Mouse (Mus musculus): ENCODE measurements around the gene Loxl4. TPM values are rescaled to one million over a fixed set of nuclear protein-coding genes. Genes with fewer than 3 reads are reported as not detected.

The Loxl4 gene
- 0.18 and 0.27 TPM in 2 replicates for polyA plus RNA-seq (2016; fragmentation: Nextera tagmentation; extraction: Ambion mirVana)

DNA sequence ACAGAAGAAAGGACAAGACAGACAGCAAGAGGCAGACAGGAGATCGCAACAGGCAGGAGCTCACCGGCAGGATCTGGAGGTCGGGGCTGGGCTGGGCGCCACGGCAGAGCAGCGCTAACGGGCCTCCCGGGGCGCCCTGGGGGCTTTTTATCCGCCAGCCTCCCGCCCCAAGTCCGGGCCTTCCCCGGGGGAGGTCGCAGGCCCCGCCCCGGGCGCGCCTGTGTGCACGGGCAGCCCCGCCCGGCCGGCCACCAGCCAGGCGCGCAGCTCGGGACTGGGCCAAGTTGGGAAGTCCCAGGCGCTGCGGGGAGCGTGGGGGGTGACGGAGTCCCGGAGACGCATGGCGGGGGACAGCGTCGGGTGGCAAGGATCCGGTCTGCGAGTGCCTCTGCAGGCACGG is at the start of gene Loxl4:
TSS of gene Loxl4 (minus strand) at position 160 of the 400 bp plus-strand sequence.
- H3K27ac ChIP-seq (ENCODE audit: poor library complexity, severe bottlenecking): no peak within 1 kb of the TSS
- peak within 1 kb of the TSS; percentile 33; the same call in 1 of the 2 replicates for H3K9ac ChIP-seq
- peak within 1 kb of the TSS; percentile 52 for H3K4me3 ChIP-seq
- H3K27me3 ChIP-seq (replicated peaks): peaks cover 41% of the 10 kb centered on the region
- H3K36me3 ChIP-seq: no peaks in the 10 kb centered on the region
- peak within 1 kb of the TSS; percentile 78 for H3K4me2 ChIP-seq
- ATAC-seq (ENCODE audit: insufficient number of reproducible peaks, low FRiP score): peak; percentile 74; the same call in 1 of the 2 replicates
- H3K4me1 ChIP-seq (replicated peaks): peaks cover 16% of the 10 kb centered on the region
- WGBS: under 1% methylated on average over 37 of the region's 37 CpGs
- H3K9me3 ChIP-seq (replicated peaks): no peaks in the 10 kb centered on the region

DNA sequence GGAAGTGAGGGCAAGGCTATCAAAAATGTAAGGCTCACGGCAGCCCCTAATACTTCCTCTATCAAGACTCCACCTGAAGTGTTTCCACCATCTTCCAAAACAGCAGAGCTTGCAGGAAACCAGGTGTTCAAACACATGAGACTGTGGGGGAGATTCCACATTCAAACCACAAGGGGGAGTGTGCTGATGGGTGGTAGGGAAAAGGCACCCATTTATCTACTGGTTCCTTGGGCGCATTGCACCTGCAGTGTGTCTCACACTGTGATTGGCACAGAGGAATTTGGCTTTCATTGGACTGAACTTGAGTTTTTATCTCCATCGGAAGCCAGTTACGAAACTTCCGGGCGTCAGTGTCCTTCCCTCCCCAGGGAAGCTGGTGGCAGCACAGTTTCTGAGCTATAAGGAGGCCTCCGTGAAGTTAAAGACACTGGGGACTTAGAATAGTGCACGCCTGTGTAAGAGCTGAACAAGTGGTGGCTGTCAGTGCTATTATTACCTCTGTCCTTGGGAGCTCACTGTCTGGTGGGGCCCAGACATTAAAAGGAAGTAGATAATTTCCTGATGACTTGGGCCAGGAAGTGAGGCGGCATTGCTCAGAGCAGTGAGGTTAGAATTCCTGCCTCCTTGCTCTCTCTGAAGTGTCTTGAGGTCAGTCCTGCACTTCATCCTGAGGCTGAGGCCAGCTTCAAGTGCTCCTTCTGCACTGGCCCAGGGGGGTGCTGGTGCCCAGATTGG is 49.0 kb upstream of the Loxl4 start:
- Histone ChIP-seq H3K4me3 (no peak overlapping the region), H3K27me3 (replicated peaks) (peaks cover 4% of the 10 kb centered on the region; the same call in 1 of the 2 replicates), H3K4me1 (replicated peaks) (peaks cover 26% of the 10 kb centered on the region), H3K36me3 (no peaks in the 10 kb centered on the region), H3K9me3 (replicated peaks) (no peaks in the 10 kb centered on the region), H3K9ac (no peak overlapping the region), H3K4me2 (peak overlapping the region; percentile 4; the same call in 1 of the 2 replicates), H3K27ac (ENCODE audit: poor library complexity, severe bottlenecking) (peak overlapping the region; percentile 45)
- ATAC-seq (ENCODE audit: insufficient number of reproducible peaks, low FRiP score): peak; percentile 54; the same call in 1 of the 2 replicates
- WGBS: 35% methylated on average over 9 of the region's 9 CpGs

DNA sequence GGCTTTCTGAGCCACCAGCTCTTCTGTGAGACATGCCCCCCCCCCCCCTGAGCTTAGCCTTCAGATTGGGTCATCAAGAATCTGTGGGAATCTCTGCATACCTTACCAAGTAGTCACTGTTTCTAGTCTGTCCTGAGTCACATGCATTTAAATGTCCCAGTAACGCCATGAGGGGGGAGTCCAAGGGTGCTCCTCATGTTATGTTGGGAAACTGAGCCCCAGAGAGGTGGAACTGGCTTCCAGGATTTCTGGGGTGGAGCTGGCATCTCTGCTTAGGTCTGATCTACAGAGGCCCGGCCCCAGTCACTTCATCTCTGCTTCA is 47.6 kb upstream of the Loxl4 start:
- Histone ChIP-seq H3K4me2 (no peak overlapping the region), H3K9ac (no peak overlapping the region), H3K27me3 (replicated peaks) (peaks cover 10% of the 10 kb centered on the region), H3K4me1 (replicated peaks) (peaks cover 26% of the 10 kb centered on the region), H3K36me3 (no peaks in the 10 kb centered on the region), H3K4me3 (no peak overlapping the region), H3K27ac (ENCODE audit: poor library complexity, severe bottlenecking) (no peak overlapping the region), H3K9me3 (replicated peaks) (no peaks in the 10 kb centered on the region)
- ATAC-seq (ENCODE audit: insufficient number of reproducible peaks, low FRiP score): no peak
- WGBS: 85% methylated on average over 2 of the region's 2 CpGs

DNA sequence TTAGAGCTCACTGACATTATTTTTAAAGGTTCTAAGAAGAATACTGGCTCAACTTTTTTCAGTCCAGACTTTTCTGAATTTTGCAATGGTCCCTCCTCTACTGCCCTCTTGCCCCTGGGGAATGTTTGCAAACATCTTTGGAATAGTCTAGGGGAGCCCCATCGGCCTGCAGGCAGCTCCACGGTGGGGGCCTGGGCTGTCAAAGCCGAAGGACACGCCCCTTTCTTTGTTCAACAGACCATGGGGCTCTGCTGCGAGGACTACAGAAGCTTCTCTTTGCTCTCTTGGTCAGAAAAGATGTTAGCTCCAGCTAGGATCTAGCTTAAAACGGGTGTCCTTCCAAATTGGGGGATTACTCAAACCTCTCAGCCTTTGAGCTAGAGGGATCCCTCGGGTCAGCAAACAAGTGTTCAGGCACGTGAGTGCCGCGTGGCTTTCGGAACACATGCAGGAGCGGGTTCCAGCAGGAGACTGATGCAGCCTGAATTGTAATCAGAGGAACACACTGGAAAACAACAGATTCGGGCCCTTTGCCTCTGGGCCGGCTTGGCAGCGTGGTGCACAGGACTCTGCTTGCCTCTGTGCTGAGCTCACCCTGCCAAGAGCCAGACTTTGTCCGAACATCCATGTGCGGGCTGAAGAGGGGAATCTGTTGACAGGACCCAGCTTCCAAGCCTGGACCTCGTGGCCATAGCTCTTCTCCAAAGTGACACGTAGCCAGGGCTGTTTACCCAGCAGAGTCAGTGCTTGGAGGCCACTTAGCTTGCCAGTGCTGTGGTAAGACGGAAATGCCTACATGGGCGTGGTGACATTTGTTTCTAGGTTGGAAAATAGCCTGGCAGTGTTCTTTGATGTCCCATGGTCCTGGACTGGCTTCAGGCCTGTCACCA is 47.0 kb upstream of the Loxl4 start:
- Histone ChIP-seq H3K9ac (no peak overlapping the region), H3K27ac (ENCODE audit: poor library complexity, severe bottlenecking) (no peak overlapping the region), H3K4me2 (no peak overlapping the region), H3K4me1 (replicated peaks) (peaks cover 26% of the 10 kb centered on the region), H3K4me3 (no peak overlapping the region), H3K9me3 (replicated peaks) (no peaks in the 10 kb centered on the region), H3K36me3 (no peaks in the 10 kb centered on the region), H3K27me3 (replicated peaks) (peaks cover 10% of the 10 kb centered on the region)
- WGBS: 60% methylated on average over 21 of the region's 21 CpGs
- no peak for ATAC-seq (ENCODE audit: insufficient number of reproducible peaks, low FRiP score)

DNA sequence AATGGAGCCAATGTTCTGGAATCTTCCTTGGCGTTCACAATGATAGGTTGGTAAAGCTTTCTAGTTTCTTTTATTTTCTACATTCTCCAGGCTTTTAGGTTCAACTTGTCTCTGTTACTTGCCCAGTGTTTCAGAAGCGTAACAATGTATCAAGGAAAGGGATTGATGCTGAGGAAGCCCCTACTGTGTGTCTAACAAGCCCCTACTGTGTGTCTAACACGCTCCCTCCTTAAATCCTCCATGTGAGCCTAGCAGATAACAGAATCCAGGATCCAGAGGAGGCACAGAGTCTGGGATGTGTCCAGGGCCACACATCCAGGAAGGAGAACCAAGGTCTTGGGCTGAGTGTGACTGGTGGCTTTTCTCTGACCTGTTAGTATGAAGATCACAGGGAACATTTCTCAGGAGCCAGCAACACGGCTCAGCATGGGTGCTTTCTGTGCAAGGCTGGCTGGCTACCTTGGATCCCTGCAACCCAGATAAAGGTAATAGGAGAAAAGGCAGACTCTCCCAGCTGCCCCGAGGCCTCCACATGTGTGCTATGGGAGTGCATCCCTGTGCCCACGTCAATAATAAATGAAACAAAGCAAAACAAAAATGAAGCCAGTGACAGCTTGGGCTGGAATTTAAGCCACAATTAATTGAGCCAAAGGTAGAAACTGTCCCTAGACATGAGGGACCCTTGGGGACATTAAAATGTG is 46.0 kb upstream of the Loxl4 start:
- Histone ChIP-seq H3K27ac (ENCODE audit: poor library complexity, severe bottlenecking) (no peak overlapping the region), H3K27me3 (replicated peaks) (peaks cover 10% of the 10 kb centered on the region), H3K9me3 (replicated peaks) (no peaks in the 10 kb centered on the region), H3K36me3 (no peaks in the 10 kb centered on the region), H3K4me2 (no peak overlapping the region), H3K4me3 (no peak overlapping the region), H3K9ac (no peak overlapping the region), H3K4me1 (replicated peaks) (peaks cover 26% of the 10 kb centered on the region)
- WGBS: 71% methylated on average over 6 of the region's 6 CpGs
- no peak for ATAC-seq (ENCODE audit: insufficient number of reproducible peaks, low FRiP score)

DNA sequence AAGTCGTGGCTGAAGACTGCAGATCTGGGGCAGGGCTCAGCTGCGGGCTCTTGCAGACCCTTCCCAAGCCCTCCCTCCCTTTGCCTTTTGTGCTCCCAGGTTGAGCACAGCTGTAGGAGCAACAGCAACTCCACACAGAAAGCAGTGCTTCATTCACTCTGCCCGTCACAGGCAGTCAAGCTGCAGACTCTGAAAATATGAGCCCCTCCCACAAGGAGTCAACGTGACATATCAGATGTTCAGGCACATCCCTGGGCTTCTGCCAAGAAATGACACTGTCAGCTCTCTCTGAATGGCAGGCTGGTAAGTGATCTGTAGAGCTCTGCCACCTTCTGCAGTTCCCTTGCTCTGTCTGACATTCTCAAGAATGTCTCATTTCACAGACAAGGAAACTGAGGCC is 45.2 kb upstream of the Loxl4 start:
- Histone ChIP-seq H3K9ac (no peak overlapping the region), H3K4me3 (no peak overlapping the region), H3K27me3 (replicated peaks) (peaks cover 10% of the 10 kb centered on the region), H3K27ac (ENCODE audit: poor library complexity, severe bottlenecking) (no peak overlapping the region), H3K36me3 (no peaks in the 10 kb centered on the region), H3K4me2 (no peak overlapping the region), H3K4me1 (replicated peaks) (peaks cover 34% of the 10 kb centered on the region), H3K9me3 (replicated peaks) (no peaks in the 10 kb centered on the region)
- ATAC-seq (ENCODE audit: insufficient number of reproducible peaks, low FRiP score): no peak
- 45% methylated on average over 4 of the region's 4 CpGs for WGBS

DNA sequence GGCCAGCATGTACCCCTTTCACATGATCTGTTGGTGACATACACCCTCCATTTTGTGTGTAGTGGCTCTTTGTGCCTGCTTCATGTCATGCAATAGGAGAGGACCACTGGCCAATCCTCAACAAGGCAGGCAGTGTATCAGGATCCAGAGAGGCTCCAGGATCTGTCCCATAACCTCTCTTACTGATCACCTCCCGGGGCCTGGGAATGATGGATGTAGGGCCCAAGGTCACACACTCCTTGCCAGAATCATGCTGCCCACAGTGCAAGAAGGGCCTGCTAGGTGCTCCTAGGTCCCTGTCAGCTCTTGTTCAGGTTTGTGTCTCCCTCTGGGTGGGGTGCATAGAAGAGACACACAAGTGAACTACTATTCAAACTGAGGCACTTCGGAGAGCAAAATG is 44.7 kb upstream of the Loxl4 start:
- no peak overlapping the region for H3K27ac ChIP-seq (ENCODE audit: poor library complexity, severe bottlenecking)
- H3K4me2 ChIP-seq: no peak overlapping the region
- H3K4me3 ChIP-seq: no peak overlapping the region
- H3K9ac ChIP-seq: no peak overlapping the region
- ATAC-seq (ENCODE audit: insufficient number of reproducible peaks, low FRiP score): no peak
- H3K4me1 ChIP-seq (replicated peaks): peaks cover 32% of the 10 kb centered on the region
- no peaks in the 10 kb centered on the region for H3K36me3 ChIP-seq
- H3K27me3 ChIP-seq (replicated peaks): peaks cover 10% of the 10 kb centered on the region
- no peaks in the 10 kb centered on the region for H3K9me3 ChIP-seq (replicated peaks)
- WGBS: 82% methylated on average over 2 of the region's 2 CpGs

DNA sequence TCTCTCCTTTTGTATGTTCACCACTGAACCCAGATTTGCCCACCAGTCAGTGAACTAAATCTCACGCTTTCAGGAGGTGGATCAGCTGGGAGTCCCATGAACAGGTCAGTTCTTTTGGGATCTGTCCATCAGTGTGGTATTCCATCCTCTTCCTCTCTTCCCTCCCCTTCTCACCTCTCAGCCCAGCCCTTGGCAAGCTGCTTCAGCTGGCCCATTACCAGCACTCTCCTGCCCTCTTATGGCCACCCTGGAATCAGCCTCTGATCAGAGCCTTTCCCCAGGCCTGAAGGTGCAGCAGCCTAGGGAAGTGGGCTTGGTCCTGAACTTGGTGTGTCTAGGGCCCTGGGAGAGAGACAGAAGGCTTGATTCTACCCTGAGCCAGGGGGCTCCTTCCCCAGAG is 42.4 kb upstream of the Loxl4 start:
- no peaks in the 10 kb centered on the region for H3K36me3 ChIP-seq
- peak; percentile 25; the same call in 1 of the 2 replicates for ATAC-seq (ENCODE audit: insufficient number of reproducible peaks, low FRiP score)
- H3K4me2 ChIP-seq: no peak overlapping the region
- H3K4me3 ChIP-seq: no peak overlapping the region
- no peaks in the 10 kb centered on the region; the same call in 1 of the 2 replicates for H3K9me3 ChIP-seq (replicated peaks)
- no peak overlapping the region for H3K9ac ChIP-seq
- peaks cover 10% of the 10 kb centered on the region for H3K27me3 ChIP-seq (replicated peaks)
- H3K27ac ChIP-seq (ENCODE audit: poor library complexity, severe bottlenecking): no peak overlapping the region
- 22% methylated on average over 1 of the region's 1 CpGs for WGBS
- H3K4me1 ChIP-seq (replicated peaks): peaks cover 15% of the 10 kb centered on the region

DNA sequence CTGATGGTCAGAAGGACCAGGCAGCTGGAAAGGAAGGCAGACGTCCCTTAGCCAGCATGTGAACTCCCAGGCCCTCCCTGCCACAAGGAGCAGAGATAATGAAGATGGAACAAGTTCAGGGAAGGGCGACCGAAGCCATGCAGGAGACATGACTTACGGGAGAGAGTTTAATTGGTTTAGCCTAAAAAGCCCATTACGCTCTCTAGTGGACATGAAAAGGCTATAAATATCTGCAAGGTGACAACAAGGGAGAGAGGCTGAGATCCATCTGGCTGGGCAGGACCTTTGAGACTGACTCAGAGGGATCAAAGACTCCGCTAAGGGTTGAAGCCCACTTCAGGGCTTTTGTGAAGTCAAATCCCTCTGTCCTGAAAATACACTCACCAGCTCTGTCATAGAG is 40.5 kb upstream of the Loxl4 start:
- H3K27me3 ChIP-seq (replicated peaks): peaks cover 6% of the 10 kb centered on the region
- no peak overlapping the region for H3K9ac ChIP-seq
- H3K4me3 ChIP-seq: no peak overlapping the region
- H3K9me3 ChIP-seq (replicated peaks): no peaks in the 10 kb centered on the region; the same call in 1 of the 2 replicates
- no peak for ATAC-seq (ENCODE audit: insufficient number of reproducible peaks, low FRiP score)
- peaks cover 8% of the 10 kb centered on the region for H3K4me1 ChIP-seq (replicated peaks)
- 24% methylated on average over 6 of the region's 6 CpGs for WGBS
- no peaks in the 10 kb centered on the region for H3K36me3 ChIP-seq
- H3K27ac ChIP-seq (ENCODE audit: poor library complexity, severe bottlenecking): no peak overlapping the region
- H3K4me2 ChIP-seq: no peak overlapping the region

DNA sequence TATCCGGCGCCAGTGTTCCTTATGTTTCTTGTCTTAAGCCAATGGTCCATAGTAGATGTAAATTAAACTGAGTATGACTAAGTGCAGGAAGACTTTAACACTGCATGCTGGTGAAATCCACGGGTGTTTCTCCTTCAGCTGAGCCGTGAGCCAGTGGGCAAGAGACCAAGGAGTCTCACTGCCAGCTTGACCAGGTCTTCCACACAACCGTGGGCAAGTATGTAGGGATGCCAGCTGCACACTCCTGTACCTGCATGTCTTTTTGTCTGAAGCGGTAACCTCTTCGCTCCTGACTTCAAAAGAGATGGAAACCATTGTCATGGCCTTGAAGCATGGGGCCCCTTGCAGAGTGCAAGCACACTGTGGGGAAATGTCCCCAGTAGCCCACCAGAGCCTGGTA is 39.8 kb upstream of the Loxl4 start:
- Histone ChIP-seq H3K9ac (no peak overlapping the region), H3K27ac (ENCODE audit: poor library complexity, severe bottlenecking) (no peak overlapping the region), H3K4me2 (no peak overlapping the region), H3K9me3 (replicated peaks) (no peaks in the 10 kb centered on the region; the same call in 1 of the 2 replicates), H3K4me1 (replicated peaks) (peaks cover 8% of the 10 kb centered on the region), H3K36me3 (no peaks in the 10 kb centered on the region), H3K4me3 (no peak overlapping the region), H3K27me3 (replicated peaks) (peaks cover 6% of the 10 kb centered on the region)
- 81% methylated on average over 7 of the region's 7 CpGs for WGBS
- no peak for ATAC-seq (ENCODE audit: insufficient number of reproducible peaks, low FRiP score)

DNA sequence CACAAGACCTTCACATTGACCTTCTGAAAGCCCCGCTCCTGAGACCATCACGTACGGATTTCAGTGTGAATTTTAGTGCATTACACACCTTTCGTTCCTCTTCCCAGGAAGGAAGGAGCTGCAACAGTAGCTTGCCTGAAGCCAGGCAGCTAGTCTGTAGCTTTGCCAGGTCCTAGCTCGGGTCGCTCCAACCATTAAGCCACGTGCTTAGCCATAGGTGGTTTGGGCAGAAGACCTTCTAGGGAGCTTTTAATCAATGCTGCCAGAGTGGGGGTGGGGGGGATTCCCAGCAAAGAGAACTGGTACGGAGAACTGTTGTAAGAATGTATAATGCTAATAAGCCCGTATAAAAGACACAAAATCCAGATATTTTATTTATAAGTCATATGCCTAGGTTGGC is 27.6 kb upstream of the Loxl4 start:
- H3K4me3 ChIP-seq: no peak overlapping the region
- no peak for ATAC-seq (ENCODE audit: insufficient number of reproducible peaks, low FRiP score)
- H3K27me3 ChIP-seq (replicated peaks): 0 out of 2 replicates have a peak, but pooled peaks cover 2% of the 10 kb centered on the region
- no peak overlapping the region for H3K4me2 ChIP-seq
- H3K36me3 ChIP-seq: no peaks in the 10 kb centered on the region
- H3K4me1 ChIP-seq (replicated peaks): no peaks in the 10 kb centered on the region
- H3K9me3 ChIP-seq (replicated peaks): no peaks in the 10 kb centered on the region
- WGBS: 81% methylated on average over 9 of the region's 9 CpGs
- no peak overlapping the region for H3K27ac ChIP-seq (ENCODE audit: poor library complexity, severe bottlenecking)
- H3K9ac ChIP-seq: no peak overlapping the region

Data from heart, embryonic 12.5 days (tissue).